Mouse (Mus musculus) urinary bladder, postnatal 36 days (tissue): Measurements from ENCODE around the gene Kcnk7.
A peak's percentile ranks its signal among the peaks of the same experiment; 100 is the strongest.

Experiments used
- DNase-seq, 2 experiments: peaks; one replicate each; pipeline ENCODE4 v3.0.0; 2022; ENCODE audit warnings: low spot score in 2 of 2, mixed read lengths in 1 of 2

Kcnk7 gene

GRCm38 (mm10) chr19:5689565-5690342, 14.4 kb upstream of the Kcnk7 start:
- peak; percentile 84 to 91 for DNase-seq

GRCm38 (mm10) chr19:5690343-5690735, 13.8 kb upstream of the Kcnk7 start:
- DNase-seq: no peak

GRCm38 (mm10) chr19:5691601-5692000, 12.6 kb upstream of the Kcnk7 start:
- DNase-seq: no peak

- DNase-seq: peak in 1 of 2 experiments; percentile 54
Observed at GRCm38 (mm10) chr19:5692086-5692912, 11.9 kb upstream of the Kcnk7 start.

- no peak for DNase-seq
Observed at GRCm38 (mm10) chr19:5692913-5693396, 11.2 kb upstream of the Kcnk7 start.

GRCm38 (mm10) chr19:5693801-5694200, 10.4 kb upstream of the Kcnk7 start:
- DNase-seq: no peak

- DNase-seq: no peak
Observed at GRCm38 (mm10) chr19:5695849-5696462, 8.2 kb upstream of the Kcnk7 start.

GRCm38 (mm10) chr19:5704801-5705571, 819 bp downstream of the Kcnk7 start:
- DNase-seq: no peak

GRCm38 (mm10) chr19:5710068-5710467, 5.9 kb downstream of the Kcnk7 start:
- no peak for DNase-seq

- no peak for DNase-seq
Observed at GRCm38 (mm10) chr19:5710581-5710980, 6.4 kb downstream of the Kcnk7 start.

GRCm38 (mm10) chr19:5711218-5711617, 7.1 kb downstream of the Kcnk7 start:
- peak; percentile 55 to 66 for DNase-seq

- DNase-seq: no peak
Observed at GRCm38 (mm10) chr19:5711907-5712460, 7.8 kb downstream of the Kcnk7 start.

- no peak for DNase-seq
Observed at GRCm38 (mm10) chr19:5713255-5713654, 9.1 kb downstream of the Kcnk7 start.

GRCm38 (mm10) chr19:5713730-5714129, 9.6 kb downstream of the Kcnk7 start:
- DNase-seq: peak; percentile 45 to 79

- DNase-seq: no peak
Observed at GRCm38 (mm10) chr19:5715793-5716688, 11.9 kb downstream of the Kcnk7 start.

- no peak for DNase-seq
Observed at GRCm38 (mm10) chr19:5716955-5717354, 12.8 kb downstream of the Kcnk7 start.

GRCm38 (mm10) chr19:5721233-5721632, 17.1 kb downstream of the Kcnk7 start:
- DNase-seq: no peak

- no peak for DNase-seq
Observed at GRCm38 (mm10) chr19:5722848-5723425, 18.8 kb downstream of the Kcnk7 start.

- no peak for DNase-seq
Observed at GRCm38 (mm10) chr19:5723934-5724548, 19.9 kb downstream of the Kcnk7 start.
